Mouse (Mus musculus): ENCODE data around the gene Kazn. TPM values are rescaled to one million over a fixed set of nuclear protein-coding genes. Genes with fewer than 3 reads are reported as not detected.

Kazn gene
- polyA plus RNA-seq, 1 experiment: 0.05 TPM

- Histone ChIP-seq H3K27me3 (ENCODE audit: control insufficient read depth) (no peaks in the 10 kb centered on the region), H3K4me1 (ENCODE audit: control insufficient read depth) (no peaks in the 10 kb centered on the region), H3K36me3 (ENCODE audit: control insufficient read depth) (no peaks in the 10 kb centered on the region), H3K9me3 (ENCODE audit: control insufficient read depth, low read length) (0 out of 2 replicates have a peak, but pooled peaks cover 5% of the 10 kb centered on the region), H3K4me3 (replicated peaks) (no peak overlapping the region)
- TF ChIP-seq GATA1 (IDR thresholded peaks at IDR 0.05; ENCODE audit: low read length) (no peak), TAL1 (IDR thresholded peaks at IDR 0.05; ENCODE audit: low read length) (no peak)
Observed at GRCm38 (mm10) chr4:142186155-142186554, 53.0 kb downstream of the Kazn start.

- no peaks in the 10 kb centered on the region for H3K27me3 ChIP-seq (ENCODE audit: control insufficient read depth)
- H3K36me3 ChIP-seq (ENCODE audit: control insufficient read depth): no peaks in the 10 kb centered on the region
- 0 out of 2 replicates have a peak, but pooled peaks cover 5% of the 10 kb centered on the region for H3K9me3 ChIP-seq (ENCODE audit: control insufficient read depth, low read length)
- no peak for TF ChIP-seq TAL1 (IDR thresholded peaks at IDR 0.05; ENCODE audit: low read length)
- no peak for TF ChIP-seq GATA1 (IDR thresholded peaks at IDR 0.05; ENCODE audit: low read length)
- H3K4me1 ChIP-seq (ENCODE audit: control insufficient read depth): no peaks in the 10 kb centered on the region
- no peak overlapping the region for H3K4me3 ChIP-seq (replicated peaks)
Observed at GRCm38 (mm10) chr4:142185533-142185900, 53.7 kb downstream of the Kazn start.

DNA sequence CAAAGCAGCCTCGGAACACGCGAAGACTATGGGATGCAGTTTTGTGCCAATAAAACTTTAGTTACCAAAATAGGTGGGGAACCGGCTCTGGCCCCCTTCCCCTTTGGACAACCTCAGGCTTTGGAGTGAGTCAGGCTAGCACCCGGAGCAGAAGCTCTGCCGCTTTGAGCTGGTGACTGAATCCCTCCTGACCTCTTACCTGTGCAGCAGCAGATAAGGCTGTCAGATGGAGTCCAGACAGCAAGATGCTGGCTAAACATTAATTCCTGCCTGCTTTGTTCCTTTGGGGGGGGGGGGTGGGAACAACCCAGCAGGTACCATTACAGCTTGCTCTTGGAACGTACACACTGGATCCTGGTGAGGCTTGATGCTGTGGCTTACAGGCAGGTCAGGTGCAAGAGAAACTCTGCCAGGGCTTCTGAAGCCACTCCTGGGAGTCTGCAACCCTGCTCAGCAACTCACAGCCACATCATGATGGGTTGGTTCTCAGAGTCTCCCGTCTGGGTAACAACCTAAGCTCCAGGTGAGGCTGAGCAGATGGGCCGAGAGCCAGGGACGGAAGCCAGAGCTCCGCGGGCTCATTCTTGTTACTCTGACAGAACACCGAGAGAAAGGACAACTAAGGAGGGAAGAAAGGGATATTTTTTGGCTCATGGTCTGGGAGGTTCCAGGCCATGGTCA, 54.2 kb downstream of the Kazn start:
- TF ChIP-seq GATA1 (IDR thresholded peaks at IDR 0.05; ENCODE audit: low read length) (no peak), TAL1 (IDR thresholded peaks at IDR 0.05; ENCODE audit: low read length) (no peak)
- H3K36me3 ChIP-seq (ENCODE audit: control insufficient read depth): no peaks in the 10 kb centered on the region
- no peak overlapping the region for H3K4me3 ChIP-seq (replicated peaks)
- no peaks in the 10 kb centered on the region for H3K27me3 ChIP-seq (ENCODE audit: control insufficient read depth)
- H3K4me1 ChIP-seq (ENCODE audit: control insufficient read depth): no peaks in the 10 kb centered on the region
- H3K9me3 ChIP-seq (ENCODE audit: control insufficient read depth, low read length): 0 out of 2 replicates have a peak, but pooled peaks cover 5% of the 10 kb centered on the region

DNA sequence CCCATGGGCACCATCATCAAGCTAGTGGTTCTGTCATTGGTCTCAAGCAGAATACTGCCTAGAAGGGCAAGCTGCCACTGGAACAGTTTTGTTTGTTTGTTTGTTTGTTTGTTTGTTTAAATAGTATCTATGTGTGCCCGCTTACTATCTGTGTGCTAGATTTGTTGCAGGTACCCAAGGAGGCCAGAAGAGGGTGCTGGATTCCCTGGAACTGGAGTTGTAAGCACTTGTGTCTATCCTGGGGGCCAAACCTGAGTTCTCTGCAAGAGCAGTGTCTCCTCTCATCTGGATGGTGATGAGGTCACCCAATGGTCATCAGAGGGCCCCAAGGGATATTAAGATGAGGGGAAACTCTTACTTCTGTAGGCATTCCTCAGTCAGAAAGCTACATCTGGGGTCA, 55.6 kb downstream of the Kazn start:
- TF ChIP-seq GATA1 (IDR thresholded peaks at IDR 0.05; ENCODE audit: low read length) (no peak), TAL1 (IDR thresholded peaks at IDR 0.05; ENCODE audit: low read length) (no peak)
- no peak overlapping the region for H3K4me3 ChIP-seq (replicated peaks)

GRCm38 (mm10) chr4:142183015-142183414, 56.2 kb downstream of the Kazn start:
- H3K9me3 ChIP-seq (ENCODE audit: control insufficient read depth, low read length): 0 out of 2 replicates have a peak, but pooled peaks cover 5% of the 10 kb centered on the region

More for the DNA sequence above, 55.6 kb downstream of the Kazn start:
- Histone ChIP-seq H3K9me3 (ENCODE audit: control insufficient read depth, low read length) (0 out of 2 replicates have a peak, but pooled peaks cover 5% of the 10 kb centered on the region), H3K36me3 (ENCODE audit: control insufficient read depth) (no peaks in the 10 kb centered on the region), H3K4me1 (ENCODE audit: control insufficient read depth) (no peaks in the 10 kb centered on the region), H3K27me3 (ENCODE audit: control insufficient read depth) (no peaks in the 10 kb centered on the region)

GRCm38 (mm10) chr4:142181646-142182045, 57.6 kb downstream of the Kazn start:
- H3K4me3 ChIP-seq (replicated peaks): no peak overlapping the region
- TF ChIP-seq GATA1 (IDR thresholded peaks at IDR 0.05; ENCODE audit: low read length) (no peak), TAL1 (IDR thresholded peaks at IDR 0.05; ENCODE audit: low read length) (no peak)
- 0 out of 2 replicates have a peak, but pooled peaks cover 5% of the 10 kb centered on the region for H3K9me3 ChIP-seq (ENCODE audit: control insufficient read depth, low read length)
- H3K36me3 ChIP-seq (ENCODE audit: control insufficient read depth): no peaks in the 10 kb centered on the region
- no peaks in the 10 kb centered on the region for H3K4me1 ChIP-seq (ENCODE audit: control insufficient read depth)
- H3K27me3 ChIP-seq (ENCODE audit: control insufficient read depth): no peaks in the 10 kb centered on the region

More at GRCm38 (mm10) chr4:142183015-142183414, 56.2 kb downstream of the Kazn start:
- no peaks in the 10 kb centered on the region for H3K36me3 ChIP-seq (ENCODE audit: control insufficient read depth)
- TF ChIP-seq GATA1 (IDR thresholded peaks at IDR 0.05; ENCODE audit: low read length) (no peak), TAL1 (IDR thresholded peaks at IDR 0.05; ENCODE audit: low read length) (no peak)
- H3K4me3 ChIP-seq (replicated peaks): no peak overlapping the region
- no peaks in the 10 kb centered on the region for H3K27me3 ChIP-seq (ENCODE audit: control insufficient read depth)
- no peaks in the 10 kb centered on the region for H3K4me1 ChIP-seq (ENCODE audit: control insufficient read depth)

- H3K9me3 ChIP-seq (ENCODE audit: control insufficient read depth, low read length): 0 out of 2 replicates have a peak, but pooled peaks cover 3% of the 10 kb centered on the region
- H3K4me3 ChIP-seq (replicated peaks): no peak overlapping the region
- no peaks in the 10 kb centered on the region for H3K4me1 ChIP-seq (ENCODE audit: control insufficient read depth)
- no peak for TF ChIP-seq GATA1 (IDR thresholded peaks at IDR 0.05; ENCODE audit: low read length)
- TF ChIP-seq TAL1 (IDR thresholded peaks at IDR 0.05; ENCODE audit: low read length): no peak
- H3K27me3 ChIP-seq (ENCODE audit: control insufficient read depth): no peaks in the 10 kb centered on the region
- no peaks in the 10 kb centered on the region for H3K36me3 ChIP-seq (ENCODE audit: control insufficient read depth)
Observed at GRCm38 (mm10) chr4:142180874-142181273, 58.3 kb downstream of the Kazn start.

DNA sequence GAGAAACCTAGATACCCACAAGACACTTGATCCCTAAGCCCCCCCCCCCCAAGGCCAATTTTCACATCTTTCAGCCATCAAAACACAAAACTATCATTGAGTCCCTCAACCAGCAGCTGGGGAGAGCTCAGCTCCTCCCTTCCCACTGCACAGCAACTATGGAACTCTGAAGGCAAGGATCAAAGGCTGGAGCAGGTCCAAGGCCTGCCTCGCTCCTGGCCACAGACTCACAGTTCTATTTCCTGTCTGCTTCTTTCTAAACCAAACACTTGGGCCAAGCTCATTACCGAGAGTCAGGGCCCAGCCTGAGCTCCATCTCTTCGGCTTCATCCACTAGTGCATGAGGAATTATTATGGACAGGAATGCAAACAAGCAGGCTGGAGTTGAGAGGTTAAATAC, 58.9 kb downstream of the Kazn start:
- Histone ChIP-seq H3K4me1 (ENCODE audit: control insufficient read depth) (no peaks in the 10 kb centered on the region), H3K4me3 (replicated peaks) (no peak overlapping the region), H3K27me3 (ENCODE audit: control insufficient read depth) (no peaks in the 10 kb centered on the region), H3K9me3 (ENCODE audit: control insufficient read depth, low read length) (no peaks in the 10 kb centered on the region), H3K36me3 (ENCODE audit: control insufficient read depth) (no peaks in the 10 kb centered on the region)
- no peak for TF ChIP-seq GATA1 (IDR thresholded peaks at IDR 0.05; ENCODE audit: low read length)
- no peak for TF ChIP-seq TAL1 (IDR thresholded peaks at IDR 0.05; ENCODE audit: low read length)

DNA sequence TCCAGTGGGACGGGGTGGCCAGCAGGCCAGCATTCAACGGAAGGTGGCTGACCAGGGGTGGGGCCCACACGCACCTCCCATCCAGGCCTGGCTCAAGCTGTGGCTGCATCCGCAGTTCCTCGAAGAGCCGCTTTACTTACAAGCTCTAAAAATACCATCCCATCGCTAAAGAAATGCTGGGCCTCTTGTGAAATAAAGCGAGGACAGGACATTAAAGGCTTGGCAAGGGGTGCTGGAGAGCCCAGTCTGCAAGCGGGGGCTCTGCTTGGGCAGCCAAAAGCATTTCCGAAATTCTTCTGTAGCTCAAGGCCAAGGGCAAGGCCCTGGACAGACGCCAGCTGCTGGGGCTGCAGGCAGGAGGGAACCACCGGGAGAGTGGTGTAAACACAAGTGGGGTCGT, 59.7 kb downstream of the Kazn start:
- no peaks in the 10 kb centered on the region for H3K9me3 ChIP-seq (ENCODE audit: control insufficient read depth, low read length)
- H3K27me3 ChIP-seq (ENCODE audit: control insufficient read depth): no peaks in the 10 kb centered on the region
- H3K4me1 ChIP-seq (ENCODE audit: control insufficient read depth): no peaks in the 10 kb centered on the region
- TF ChIP-seq GATA1 (IDR thresholded peaks at IDR 0.05; ENCODE audit: low read length) (no peak), TAL1 (IDR thresholded peaks at IDR 0.05; ENCODE audit: low read length) (no peak)
- no peak overlapping the region for H3K4me3 ChIP-seq (replicated peaks)
- no peaks in the 10 kb centered on the region for H3K36me3 ChIP-seq (ENCODE audit: control insufficient read depth)

All from erythroblast, embryonic 14.5 days (primary cell).